Mouse (Mus musculus) forebrain, postnatal 0 days (tissue): ENCODE results near the gene Triap1. TPM values are rescaled to one million over a fixed set of nuclear protein-coding genes. Genes with fewer than 3 reads are reported as not detected.
"Not testable (repeated sequence)": the region's sequence is repeated elsewhere in the genome, so short reads cannot be mapped to it uniquely, and the experiment has no call there.

Experiments
- ATAC-seq: fragments of 200-750 bp; cut with Nextera tagmentation; 2 replicates; pipeline ENCODE4 v1.8.0; 2017; ENCODE audit warnings: mild to moderate bottlenecking, moderate library complexity
- DNase-seq: peaks from one replicate; pipeline ENCODE4 v3.0.0-alpha.2; 2015
- H3K27ac ChIP-seq: fragments of 300-500 bp; sonication (generic); 2 replicates; pipeline ENCODE4 v1.5.1; 2014; ENCODE audit warnings: low read depth, mild to moderate bottlenecking, antibody characterized with exemption, low read length, moderate library complexity, mixed read lengths
- H3K27me3 ChIP-seq: fragments of 300-500 bp; sonication (generic); 2 replicates; pipeline ENCODE4 v1.6.1; 2014; ENCODE audit warnings: mild to moderate bottlenecking, low read length, mixed read lengths; ENCODE audit not compliant: insufficient read depth
- H3K36me3 ChIP-seq: fragments of 300-500 bp; sonication (generic); 2 replicates; pipeline ENCODE4 v1.6.1; 2014; ENCODE audit warnings: mild to moderate bottlenecking, moderate library complexity; ENCODE audit not compliant: insufficient read depth
- H3K4me1 ChIP-seq: fragments of 300-500 bp; sonication (generic); 2 replicates; pipeline ENCODE4 v1.6.1; 2014; ENCODE audit warnings: antibody characterized with exemption; ENCODE audit not compliant: insufficient read depth
- H3K4me2 ChIP-seq: fragments of 300-500 bp; sonication (generic); 2 replicates; pipeline ENCODE4 v1.6.1; 2014; ENCODE audit warnings: low read depth, mild to moderate bottlenecking, moderate library complexity
- H3K4me3 ChIP-seq: fragments of 300-500 bp; sonication (generic); 2 replicates; pipeline ENCODE4 v1.5.1; 2014; ENCODE audit warnings: low read depth, low read length, mixed read lengths
- H3K9ac ChIP-seq: fragments of 300-500 bp; sonication (generic); 2 replicates; pipeline ENCODE4 v1.6.1; 2014; ENCODE audit warnings: mild to moderate bottlenecking
- H3K9me3 ChIP-seq: fragments of 300-500 bp; sonication (generic); 2 replicates; pipeline ENCODE4 v1.6.1; 2016; ENCODE audit warnings: low read length
- CTCF ChIP-seq: sonication (generic); IDR thresholded peaks from 2 replicates; pipeline ENCODE4 v1.5.1; 2016; ENCODE audit warnings: antibody characterized with exemption, control low read depth, low read depth
- WGBS: fragments of 180-500 bp; shearing (Covaris S2); extraction: QIAGEN DNeasy Blood & Tissue Kit; methylation state at CpG from one replicate; pipeline ENCODE4 v1.1.7; 2014; 5-methylcytosine and 5-hydroxymethylcytosine counted together
- polyA plus RNA-seq: library from polyadenylated mRNA; unstranded; fragments of >200 nt; fragmentation: Nextera tagmentation; extraction: Ambion mirVana; gene quantifications from 2 replicates; pipeline ENCODE4 v1.2.1, GENCODE M21; 2015
- total RNA-seq: library from RNA; depleted of rRNA; stranded (reverse); fragments of >200 nt; gene quantifications from 2 replicates; pipeline ENCODE4 v1.2.3, GENCODE M21; 2014; rRNA removed

Gene Triap1
- total and polyA plus RNA-seq, 2 experiments from 2014 or later = 17.3 to 60.5 TPM

- H3K4me2 ChIP-seq = peak overlapping the region; percentile 67
- no peak for ATAC-seq
- no peaks in the 10 kb centered on the region for H3K9me3 ChIP-seq
- no peaks in the 10 kb centered on the region for H3K27me3 ChIP-seq
- H3K4me1 ChIP-seq = no peaks in the 10 kb centered on the region
- H3K4me3 ChIP-seq = peak overlapping the region; percentile 35
- H3K9ac ChIP-seq = peak overlapping the region; percentile 57
- WGBS = 13% methylated on average over 11 of the region's 11 CpGs
- no peak for TF ChIP-seq CTCF
- no peak for DNase-seq
- no peaks in the 10 kb centered on the region for H3K36me3 ChIP-seq
- H3K27ac ChIP-seq = no peak overlapping the region
Measured at GRCm38 (mm10) chr5:115374204-115374820, 33.3 kb downstream of the Triap1 start.

DNA sequence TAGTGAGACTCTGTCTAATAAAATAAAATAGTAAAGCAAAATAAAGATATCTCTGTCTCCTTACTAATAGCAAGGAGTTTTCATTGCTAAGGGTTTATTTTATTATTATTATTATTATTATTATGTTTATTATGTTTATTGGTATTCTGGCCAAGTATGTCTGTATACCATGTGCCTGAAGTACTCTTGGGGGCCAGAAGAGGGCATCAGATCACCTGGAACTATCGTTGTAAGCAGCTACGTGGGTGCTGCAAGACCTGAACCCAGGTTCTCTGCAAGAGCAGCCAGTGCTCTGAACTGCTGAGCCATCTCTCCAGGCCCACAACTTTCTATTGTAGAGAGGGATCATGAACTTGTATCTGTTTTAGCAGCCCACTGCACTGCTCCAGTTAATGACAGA, 34.4 kb downstream of the Triap1 start:
- Histone ChIP-seq H3K4me1 (no peaks in the 10 kb centered on the region), H3K4me3 (no peak overlapping the region), H3K9me3 (no peaks in the 10 kb centered on the region), H3K27ac (no peak overlapping the region), H3K27me3 (no peaks in the 10 kb centered on the region), H3K9ac (no peak overlapping the region), H3K36me3 (no peaks in the 10 kb centered on the region), H3K4me2 (no peak overlapping the region)
- TF ChIP-seq CTCF = no peak; the same call in 1 of the 2 replicates
- WGBS = 92% methylated on average over 2 of the region's 2 CpGs
- ATAC-seq (no peak), DNase-seq (no peak)

DNA sequence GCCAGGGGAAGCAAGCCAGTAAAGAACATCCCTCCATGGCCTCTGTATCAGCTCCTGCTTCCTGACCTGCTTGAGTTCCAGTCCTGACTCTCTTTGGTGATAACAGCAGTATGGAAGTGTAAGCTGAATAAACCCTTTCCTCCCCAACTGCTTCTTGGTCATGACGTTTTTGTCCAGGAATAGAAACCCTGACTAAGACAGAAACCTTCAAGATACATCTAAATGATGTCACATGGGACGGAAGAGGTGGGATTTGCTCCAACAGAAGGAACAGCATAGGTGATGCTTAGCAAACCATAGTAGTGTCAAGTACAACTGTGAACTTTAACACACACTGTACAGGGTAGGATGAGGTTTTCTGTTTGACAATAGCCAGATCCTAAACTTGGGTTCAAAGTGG, 37.9 kb downstream of the Triap1 start:
- H3K27ac ChIP-seq, ATAC-seq, H3K9me3 ChIP-seq, H3K27me3 ChIP-seq, H3K4me2 ChIP-seq, H3K4me3 ChIP-seq, H3K4me1 ChIP-seq, H3K36me3 ChIP-seq, H3K9ac ChIP-seq, DNase-seq: not testable (repeated sequence)
- WGBS = 88% methylated on average over 2 of the region's 2 CpGs

DNA sequence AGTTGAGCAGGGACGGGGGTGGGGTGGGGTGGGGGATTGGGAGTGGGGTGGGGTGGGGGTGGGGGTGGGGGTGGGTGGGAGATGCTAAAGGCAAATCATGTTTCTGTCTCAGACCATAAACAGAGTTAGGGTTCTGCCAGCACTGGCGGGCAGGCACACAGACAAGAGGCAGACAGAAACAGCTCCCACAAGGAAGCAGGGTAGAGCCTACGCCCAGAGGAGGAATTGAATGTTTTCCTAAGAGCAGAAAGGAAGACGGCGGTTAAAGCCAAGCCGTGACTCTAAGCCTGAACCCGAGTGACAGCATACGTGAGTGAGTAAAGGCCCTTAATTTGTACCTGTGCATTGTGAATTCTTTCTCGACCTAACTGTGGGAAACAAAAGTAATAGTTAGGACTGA, 50.9 kb downstream of the Triap1 start:
- ATAC-seq (no peak), DNase-seq (no peak)
- Histone ChIP-seq H3K9me3 (no peaks in the 10 kb centered on the region), H3K27me3 (no peaks in the 10 kb centered on the region), H3K27ac (no peak overlapping the region), H3K9ac (no peak overlapping the region), H3K4me3 (no peak overlapping the region), H3K36me3 (no peaks in the 10 kb centered on the region), H3K4me2 (no peak overlapping the region), H3K4me1 (no peaks in the 10 kb centered on the region)
- TF ChIP-seq CTCF = no peak
- WGBS = 27% methylated on average over 9 of the region's 9 CpGs

DNA sequence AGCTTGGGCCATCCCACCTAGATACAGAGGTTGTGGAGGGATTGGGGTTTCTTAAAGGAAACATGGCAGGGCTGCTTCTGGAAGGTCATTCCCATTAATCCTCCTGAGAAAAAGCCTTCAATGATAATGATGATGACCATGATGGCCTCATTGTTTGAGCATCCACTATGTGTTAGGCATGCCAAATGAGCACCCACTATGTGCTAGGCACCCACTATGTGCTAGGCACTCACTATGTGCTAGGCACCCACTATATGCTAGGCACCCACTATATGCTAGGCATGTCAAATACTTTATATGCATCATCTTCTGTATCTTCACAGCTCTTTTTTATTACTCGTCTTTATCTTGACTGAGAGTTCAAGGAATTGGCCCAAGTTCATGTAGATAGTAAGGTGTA, 51.9 kb downstream of the Triap1 start:
- Histone ChIP-seq H3K4me3 (no peak overlapping the region), H3K4me2 (no peak overlapping the region), H3K4me1 (no peaks in the 10 kb centered on the region), H3K27me3 (no peaks in the 10 kb centered on the region), H3K36me3 (no peaks in the 10 kb centered on the region), H3K27ac (no peak overlapping the region), H3K9ac (no peak overlapping the region), H3K9me3 (no peaks in the 10 kb centered on the region)
- 82% methylated on average over 1 of the region's 1 CpGs for WGBS
- no peak for TF ChIP-seq CTCF
- ATAC-seq (no peak), DNase-seq (no peak)

Other genes with a start within 250 kb of the Triap1 start
- not detected in 2 replicates for gene Gm10401, start 242.9 kb upstream of the Triap1 start, total RNA-seq
- 32.5 and 44.0 TPM in 2 replicates for gene Gm10401, start 242.9 kb upstream of the Triap1 start, polyA plus RNA-seq
- 11.8 and 13.9 TPM in 2 replicates for gene Acads, start 221.9 kb upstream of the Triap1 start, total RNA-seq
- 12.1 and 12.5 TPM in 2 replicates for gene Acads, start 221.9 kb upstream of the Triap1 start, polyA plus RNA-seq
- gene Unc119b, start 206.2 kb upstream of the Triap1 start, total RNA-seq = 24.7 and 27.2 TPM in 2 replicates
- 17.4 and 20.3 TPM in 2 replicates for gene Unc119b, start 206.2 kb upstream of the Triap1 start, polyA plus RNA-seq
- 49.9 and 58.6 TPM in 2 replicates for gene Mlec, start 183.0 kb upstream of the Triap1 start, total RNA-seq
- 8.4 and 15.7 TPM in 2 replicates for gene Mlec, start 183.0 kb upstream of the Triap1 start, polyA plus RNA-seq
- 28.1 and 31.5 TPM in 2 replicates for gene Cabp1, start 146.8 kb upstream of the Triap1 start, total RNA-seq
- gene Cabp1, start 146.8 kb upstream of the Triap1 start, polyA plus RNA-seq = 12.6 and 19.4 TPM in 2 replicates
- 32.8 and 40.8 TPM in 2 replicates for gene Pop5, start 105.4 kb upstream of the Triap1 start, total RNA-seq
- 85.9 and 96.6 TPM in 2 replicates for gene Pop5, start 105.4 kb upstream of the Triap1 start, polyA plus RNA-seq
- gene Rnf10, start 68.3 kb upstream of the Triap1 start, total RNA-seq = 91.4 and 106 TPM in 2 replicates
- 150 and 169 TPM in 2 replicates for gene Rnf10, start 68.3 kb upstream of the Triap1 start, polyA plus RNA-seq
- gene Coq5, start 61.6 kb upstream of the Triap1 start, total RNA-seq = 35.9 and 41.7 TPM in 2 replicates
- 40.7 and 45.2 TPM in 2 replicates for gene Coq5, start 61.6 kb upstream of the Triap1 start, polyA plus RNA-seq
- 259 and 351 TPM in 2 replicates for gene Dynll1, start 40.2 kb upstream of the Triap1 start, total RNA-seq
- gene Dynll1, start 40.2 kb upstream of the Triap1 start, polyA plus RNA-seq = 1,192 and 1,422 TPM in 2 replicates
- gene Srsf9, start 14.0 kb upstream of the Triap1 start, total RNA-seq = 43.7 and 49.9 TPM in 2 replicates
- gene Srsf9, start 14.0 kb upstream of the Triap1 start, polyA plus RNA-seq = 112 and 117 TPM in 2 replicates
- gene Gatc, start within 50 bp of the Triap1 start, total RNA-seq = 21.8 and 25.5 TPM in 2 replicates
- 34.8 and 40.2 TPM in 2 replicates for gene Gatc, start within 50 bp of the Triap1 start, polyA plus RNA-seq
- 628 and 701 TPM in 2 replicates for gene Cox6a1, start 7.8 kb downstream of the Triap1 start, total RNA-seq
- gene Cox6a1, start 7.8 kb downstream of the Triap1 start, polyA plus RNA-seq = 1,510 and 1,858 TPM in 2 replicates
- gene Msi1, start 88.4 kb downstream of the Triap1 start, total RNA-seq = 53.8 and 65.9 TPM in 2 replicates
- 48.2 and 49.9 TPM in 2 replicates for gene Msi1, start 88.4 kb downstream of the Triap1 start, polyA plus RNA-seq
- gene Pla2g1b, start 125.0 kb downstream of the Triap1 start, total RNA-seq = not detected in 2 replicates
- gene Pla2g1b, start 125.0 kb downstream of the Triap1 start, polyA plus RNA-seq = not detected in 2 replicates
- 34.5 and 36.3 TPM in 2 replicates for gene Sirt4, start 143.5 kb downstream of the Triap1 start, total RNA-seq
- gene Sirt4, start 143.5 kb downstream of the Triap1 start, polyA plus RNA-seq = 18.3 and 18.8 TPM in 2 replicates
- 23.5 and 29.8 TPM in 2 replicates for gene Pxn, start 165.5 kb downstream of the Triap1 start, total RNA-seq
- 14.1 and 14.8 TPM in 2 replicates for gene Pxn, start 165.5 kb downstream of the Triap1 start, polyA plus RNA-seq
- gene Rplp0, start 218.2 kb downstream of the Triap1 start, total RNA-seq = 1,794 and 2,056 TPM in 2 replicates
- 842 and 978 TPM in 2 replicates for gene Rplp0, start 218.2 kb downstream of the Triap1 start, polyA plus RNA-seq
- gene Gcn1l1, start 224.0 kb downstream of the Triap1 start, total RNA-seq = 51.9 and 74.4 TPM in 2 replicates
- gene Gcn1l1, start 224.0 kb downstream of the Triap1 start, polyA plus RNA-seq = 19.4 and 22.4 TPM in 2 replicates